Mouse (Mus musculus): Measurements from ENCODE around the gene Slc25a11.

GRCm38 (mm10) chr11:70608381-70609066 is 38.8 kb downstream of the Slc25a11 start:
- no peak for TF ChIP-seq GATA1 (IDR thresholded peaks at IDR 0.05; ENCODE audit: low read length)
- no peak for TF ChIP-seq TAL1 (IDR thresholded peaks at IDR 0.05; ENCODE audit: low read length)
